Mouse (Mus musculus) lung, adult 2 months (tissue): ENCODE results near the gene Gabrg3.

ENCODE experiments used
- CTCF ChIP-seq: fragments of 200-500 bp; IDR thresholded peaks from 2 replicates; pipeline ENCODE4 v1.5.1; 2011; ENCODE audit warnings: mild to moderate bottlenecking, low read length, control low read depth; ENCODE audit not compliant: insufficient read depth
- POLR2A ChIP-seq: fragments of 200-500 bp; IDR thresholded peaks from 2 replicates; pipeline ENCODE4 v1.6.1; 2011; ENCODE audit warnings: low read depth, mild to moderate bottlenecking, control low read depth, low read length, borderline replicate concordance; ENCODE audit errors: extremely low read depth

DNA sequence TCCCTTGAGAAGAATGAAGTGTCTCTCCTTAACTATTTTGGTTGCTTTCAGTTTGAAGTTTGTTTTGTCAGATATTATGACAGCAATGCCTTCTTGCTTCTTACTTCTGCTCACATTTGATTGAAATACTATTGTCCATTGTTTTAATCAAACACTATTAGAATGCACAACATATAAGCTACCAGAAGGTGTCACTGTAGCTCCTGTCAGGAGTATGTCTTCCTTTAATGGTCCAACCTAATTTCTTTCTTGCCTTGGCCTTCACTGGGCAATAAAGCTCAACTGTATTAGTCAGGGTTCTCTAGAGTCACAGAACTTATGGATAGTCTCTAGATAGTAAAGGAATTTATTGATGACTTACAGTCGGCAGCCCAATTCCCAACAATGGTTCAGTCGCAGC is 440.6 kb downstream of the Gabrg3 start:
- no peak for TF ChIP-seq POLR2A
- no peak for TF ChIP-seq CTCF
